ENCODE assay signal across 8 mouse cellular contexts in genomic region chr1:69138856-69139518, GRCm38 (mm10). TPM values are rescaled to one million over a fixed set of nuclear protein-coding genes. Genes with fewer than 3 reads are reported as not detected.
DNase-seq lines count a peak whose midpoint lies in the region; ATAC-seq and TF ChIP-seq lines count a peak whose summit lies in the region.

No protein-coding gene starts in this region.

- H3K4me3 ChIP-seq in intestine, postnatal 0 days (ENCODE audit: low read depth, low read length): no peak overlapping the region
- no peak overlapping the region for H3K4me3 ChIP-seq in intestine, embryonic 16.5 days (ENCODE audit: low read length)
- H3K4me3 ChIP-seq in midbrain, embryonic 12.5 days: no peak overlapping the region

- ATAC-seq in intestine, postnatal 0 days: no peak
- no peak for ATAC-seq in intestine, embryonic 16.5 days
- ATAC-seq in midbrain, embryonic 12.5 days (ENCODE audit: low FRiP score, low read depth): peak; percentile 30; the same call in 1 of the 2 replicates

- WGBS in intestine, postnatal 0 days: 36% methylated on average over 4 of the region's 4 CpGs
- WGBS in intestine, embryonic 16.5 days: 35% methylated on average over 4 of the region's 4 CpGs
- 40% methylated on average over 4 of the region's 4 CpGs for WGBS in midbrain, embryonic 12.5 days

- no peaks in the 10 kb centered on the region for H3K9me3 ChIP-seq in intestine, postnatal 0 days (ENCODE audit: control insufficient read depth)
- H3K9me3 ChIP-seq in intestine, embryonic 16.5 days (ENCODE audit: control insufficient read depth, low read length): no peaks in the 10 kb centered on the region
- no peaks in the 10 kb centered on the region for H3K9me3 ChIP-seq in midbrain, embryonic 12.5 days

- peak; percentile 55 for DNase-seq in R1 (ENCODE audit: low read depth, low spot score)
- peak; percentile 90 to 92 for DNase-seq in cerebellum, postnatal 10 days
- DNase-seq in gastrocnemius, postnatal 14 days: peak; percentile 44
- DNase-seq in layer of hippocampus, postnatal 36 days: peak; percentile 20 to 35
- no peak for DNase-seq in spleen, postnatal 4 days (ENCODE audit: low spot score in 2 of 2)

- H3K9ac ChIP-seq in intestine, postnatal 0 days (ENCODE audit: low read depth, low read length): no peak overlapping the region
- H3K9ac ChIP-seq in intestine, embryonic 16.5 days (ENCODE audit: low read depth, low read length): no peak overlapping the region
- H3K9ac ChIP-seq in midbrain, embryonic 12.5 days (replicated peaks): no peak overlapping the region

- H3K4me2 ChIP-seq in intestine, postnatal 0 days (replicated peaks; ENCODE audit: low read depth): no peak overlapping the region
- no peak overlapping the region for H3K4me2 ChIP-seq in intestine, embryonic 16.5 days (ENCODE audit: low read depth, low read length)
- no peak overlapping the region for H3K4me2 ChIP-seq in midbrain, embryonic 12.5 days (replicated peaks)

- H3K27ac ChIP-seq in intestine, postnatal 0 days (ENCODE audit: low read depth, low read length): no peak overlapping the region
- H3K27ac ChIP-seq in intestine, embryonic 16.5 days (ENCODE audit: low read length): no peak overlapping the region
- H3K27ac ChIP-seq in midbrain, embryonic 12.5 days (replicated peaks): no peak overlapping the region

- intact Hi-C loops in gastrocnemius, postnatal 14 days (cut with DNase I; ENCODE audit: low total_unique reads): loop anchor here (10.0 kb wide), 2 partner anchors 1034 to 1504 kb away; no protein-coding TSS in a partner anchor

- H3K4me1 ChIP-seq in intestine, postnatal 0 days (replicated peaks; ENCODE audit: control insufficient read depth, insufficient read depth, low read length): no peaks in the 10 kb centered on the region
- H3K4me1 ChIP-seq in intestine, embryonic 16.5 days (ENCODE audit: control insufficient read depth, insufficient read depth, low read length): no peaks in the 10 kb centered on the region
- no peaks in the 10 kb centered on the region for H3K4me1 ChIP-seq in midbrain, embryonic 12.5 days

- no peaks in the 10 kb centered on the region for H3K27me3 ChIP-seq in intestine, postnatal 0 days (replicated peaks; ENCODE audit: control insufficient read depth, insufficient read depth, low read length)
- no peaks in the 10 kb centered on the region for H3K27me3 ChIP-seq in intestine, embryonic 16.5 days (replicated peaks; ENCODE audit: control insufficient read depth, insufficient read depth, low read length)
- no peaks in the 10 kb centered on the region for H3K27me3 ChIP-seq in midbrain, embryonic 12.5 days

- peak; percentile 88 for TF ChIP-seq CTCF in intestine, postnatal 0 days (IDR thresholded peaks at IDR 0.05; ENCODE audit: low read depth)

- H3K36me3 ChIP-seq in intestine, postnatal 0 days (ENCODE audit: control insufficient read depth, insufficient read depth): no peaks in the 10 kb centered on the region
- H3K36me3 ChIP-seq in intestine, embryonic 16.5 days (ENCODE audit: control insufficient read depth, insufficient read depth, low read length): no peaks in the 10 kb centered on the region
- H3K36me3 ChIP-seq in midbrain, embryonic 12.5 days: no peaks in the 10 kb centered on the region

RNA-seq across cellular contexts. Expression of gene Erbb4, which starts 31.1 kb away (rescaled TPM):
- polyA plus RNA-seq in intestine, postnatal 0 days (2015; fragmentation: Nextera tagmentation; extraction: Ambion mirVana): 0.03 TPM in 1 of 2 replicates, not detected in the other
- 0.06 TPM in 1 of 2 replicates, not detected in the other for polyA plus RNA-seq in intestine, embryonic 16.5 days (2015; fragmentation: Nextera tagmentation; extraction: Ambion mirVana)
- under 1 TPM; 0.78 to 0.88 TPM for total RNA-seq in gastrocnemius, postnatal 14 days (2021)
- 10 to 100 TPM; 43.0 to 48.6 TPM for total RNA-seq in layer of hippocampus, postnatal 36 days (2021)
- 11.1 and 14.0 TPM in 2 replicates for polyA plus RNA-seq in midbrain, embryonic 12.5 days (2016; fragmentation: Nextera tagmentation; extraction: Ambion mirVana)

Comparison
In these comparisons a context has a peak if more than half of its experiments do, and no peak if none do; other contexts are left out.
1. DNase-seq: peak in R1 (single experiment), cerebellum, postnatal 10 days (2 of 2), gastrocnemius, postnatal 14 days (single experiment) and layer of hippocampus, postnatal 36 days (2 of 2); none in spleen, postnatal 4 days (0 of 2).
2. RNA of gene Erbb4, which starts 31.1 kb away (polyA plus RNA-seq): 11.1 to 14.0 TPM in midbrain, embryonic 12.5 days; 0.03 TPM in intestine, postnatal 0 days and 0.06 TPM in intestine, embryonic 16.5 days; every median in the first group is over 10 times any median in the second.